Mouse (Mus musculus) neural tube, embryonic 12.5 days (tissue): Measurements from ENCODE around the gene Chic2. TPM values are rescaled to one million over a fixed set of nuclear protein-coding genes. Genes with fewer than 3 reads are reported as not detected.

ENCODE experiments used
- ATAC-seq: fragments of 200-750 bp; cut with Nextera tagmentation; 2 replicates; pipeline ENCODE4 v1.8.0; 2017; ENCODE audit warnings: low read depth, mild to moderate bottlenecking, moderate TSS enrichment, moderate library complexity; ENCODE audit not compliant: low FRiP score
- H3K27ac ChIP-seq: fragments of 300-500 bp; sonication (generic); 2 replicates; pipeline ENCODE4 v1.5.1; 2016
- H3K27me3 ChIP-seq: fragments of 300-500 bp; sonication (generic); replicated peaks from 2 replicates; pipeline ENCODE4 v1.6.1; 2016; ENCODE audit warnings: mild to moderate bottlenecking
- H3K36me3 ChIP-seq: fragments of 300-500 bp; sonication (generic); 2 replicates; pipeline ENCODE4 v1.6.1; 2016; ENCODE audit warnings: mild to moderate bottlenecking
- H3K4me1 ChIP-seq: fragments of 300-500 bp; sonication (generic); 2 replicates; pipeline ENCODE4 v1.6.1; 2016
- H3K4me2 ChIP-seq: fragments of 300-500 bp; sonication (generic); replicated peaks from 2 replicates; pipeline ENCODE4 v1.6.1; 2016; ENCODE audit warnings: mild to moderate bottlenecking
- H3K4me3 ChIP-seq: fragments of 300-500 bp; sonication (generic); 2 replicates; pipeline ENCODE4 v1.5.1; 2016
- H3K9ac ChIP-seq: fragments of 300-500 bp; sonication (generic); 2 replicates; pipeline ENCODE4 v1.6.1; 2016; ENCODE audit warnings: mild to moderate bottlenecking
- H3K9me3 ChIP-seq: fragments of 300-500 bp; sonication (generic); 2 replicates; pipeline ENCODE4 v1.6.1; 2016; ENCODE audit warnings: mild to moderate bottlenecking
- WGBS: fragments of 180-500 bp; shearing (Covaris S2); methylation state at CpG from one replicate; pipeline ENCODE4 v1.1.7; 2016; 5-methylcytosine and 5-hydroxymethylcytosine counted together
- polyA plus RNA-seq: library from polyadenylated mRNA; unstranded; fragments of >200 nt; fragmentation: Nextera tagmentation; extraction: Ambion mirVana; gene quantifications from 2 replicates; pipeline ENCODE4 v1.2.1, GENCODE M21; 2016

The Chic2 gene
- polyA plus RNA-seq, 1 experiment from 2014 or later = 53.6 TPM

DNA sequence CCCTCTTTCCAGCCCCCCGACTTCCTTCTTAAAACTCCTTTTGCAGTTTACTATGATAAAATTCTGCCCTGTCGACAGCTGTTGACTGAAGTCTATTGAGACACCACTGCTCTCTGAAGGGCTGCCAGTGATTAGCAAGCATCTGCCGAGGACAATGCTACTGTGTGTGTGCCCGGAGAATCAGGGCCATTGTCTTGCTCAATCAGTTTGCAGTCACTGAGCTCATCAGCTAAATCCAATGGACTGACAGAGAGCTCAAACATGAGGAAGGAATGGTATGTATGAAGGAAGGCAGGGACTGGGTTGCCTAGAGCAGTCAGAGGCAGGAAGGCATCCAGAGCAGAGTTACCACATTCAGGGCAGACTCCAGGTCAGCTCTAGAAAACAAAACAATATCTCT is 18.6 kb upstream of the Chic2 start:
- no peak for ATAC-seq
- Histone ChIP-seq H3K27me3 (peaks cover 24% of the 10 kb centered on the region), H3K9ac (no peak overlapping the region), H3K27ac (no peak overlapping the region), H3K4me1 (peaks cover 10% of the 10 kb centered on the region), H3K4me3 (no peak overlapping the region), H3K4me2 (no peak overlapping the region), H3K36me3 (no peaks in the 10 kb centered on the region), H3K9me3 (no peaks in the 10 kb centered on the region)
- WGBS = 34% methylated on average over 4 of the region's 4 CpGs

- Histone ChIP-seq H3K36me3 (no peaks in the 10 kb centered on the region), H3K9ac (no peak overlapping the region), H3K4me2 (no peak overlapping the region), H3K4me1 (no peaks in the 10 kb centered on the region), H3K27me3 (no peaks in the 10 kb centered on the region), H3K9me3 (no peaks in the 10 kb centered on the region), H3K27ac (no peak overlapping the region), H3K4me3 (no peak overlapping the region)
- ATAC-seq = no peak
- WGBS = 84% methylated on average over 4 of the region's 4 CpGs
These were observed 6.5 kb upstream of the Chic2 start for GRCm38 (mm10) chr5:75051109-75051508.

- WGBS = 52% methylated on average over 15 of the region's 15 CpGs
- no peak overlapping the region for H3K9ac ChIP-seq
- no peaks in the 10 kb centered on the region for H3K27me3 ChIP-seq
- H3K4me1 ChIP-seq = peaks cover 12% of the 10 kb centered on the region
- no peak for ATAC-seq
- H3K36me3 ChIP-seq = no peaks in the 10 kb centered on the region
- H3K9me3 ChIP-seq = no peaks in the 10 kb centered on the region
- no peak overlapping the region for H3K27ac ChIP-seq
- no peak overlapping the region for H3K4me2 ChIP-seq
- H3K4me3 ChIP-seq = no peak overlapping the region
These were observed 2.2 kb upstream of the Chic2 start for GRCm38 (mm10) chr5:75046681-75047321.

GRCm38 (mm10) chr5:75045371-75045770 is 797 bp upstream of the Chic2 start:
- ATAC-seq = no peak
- no peak overlapping the region for H3K9ac ChIP-seq
- peaks cover 4% of the 10 kb centered on the region; the same call in 1 of the 2 replicates for H3K36me3 ChIP-seq
- no peak overlapping the region for H3K27ac ChIP-seq
- no peak overlapping the region for H3K4me3 ChIP-seq
- no peaks in the 10 kb centered on the region for H3K9me3 ChIP-seq
- peaks cover 12% of the 10 kb centered on the region for H3K4me1 ChIP-seq
- no peaks in the 10 kb centered on the region for H3K27me3 ChIP-seq
- H3K4me2 ChIP-seq = no peak overlapping the region
- whole genome bisulfite sequencing = 90% methylated on average over 7 of the region's 7 CpGs

GRCm38 (mm10) chr5:75043621-75044301 is 813 bp downstream of the Chic2 start:
- Histone ChIP-seq H3K36me3 (peaks cover 4% of the 10 kb centered on the region; the same call in 1 of the 2 replicates), H3K4me1 (peaks cover 12% of the 10 kb centered on the region), H3K4me2 (peak overlapping the region; percentile 88), H3K27ac (peak overlapping the region; percentile 85), H3K27me3 (no peaks in the 10 kb centered on the region), H3K4me3 (peak overlapping the region; percentile 95), H3K9ac (peak overlapping the region; percentile 97), H3K9me3 (no peaks in the 10 kb centered on the region)
- ATAC-seq = peak; percentile 89
- under 1% methylated on average over 36 of the region's 36 CpGs for WGBS

- Histone ChIP-seq H3K4me1 (peaks cover 12% of the 10 kb centered on the region), H3K4me2 (peak overlapping the region; percentile 88), H3K27me3 (no peaks in the 10 kb centered on the region), H3K9ac (peak overlapping the region; percentile 97), H3K4me3 (peak overlapping the region; percentile 95), H3K9me3 (no peaks in the 10 kb centered on the region), H3K36me3 (peaks cover 4% of the 10 kb centered on the region; the same call in 1 of the 2 replicates), H3K27ac (no peak overlapping the region)
- ATAC-seq = no peak
- WGBS = 60% methylated on average over 9 of the region's 9 CpGs
These were observed 1.5 kb downstream of the Chic2 start for GRCm38 (mm10) chr5:75043011-75043445.

DNA sequence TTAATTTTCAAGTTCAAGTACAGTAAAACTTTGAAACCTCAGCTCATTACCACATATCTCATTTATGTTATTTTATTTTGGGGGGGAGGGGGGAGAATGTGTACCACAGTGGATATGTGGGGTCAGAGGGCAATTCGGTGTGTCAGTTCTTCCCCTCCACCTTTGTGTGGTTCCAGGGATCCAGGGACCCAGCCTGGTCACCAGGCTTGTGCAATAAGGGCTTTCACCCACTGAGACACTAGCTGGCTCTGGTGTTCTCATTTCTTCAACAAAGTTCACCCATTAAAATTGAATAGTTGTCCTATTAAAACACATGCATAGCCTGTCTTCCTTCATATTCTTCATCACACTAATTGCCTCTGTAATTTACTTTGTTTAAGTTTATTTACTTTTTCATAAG is 5.3 kb downstream of the Chic2 start:
- no peaks in the 10 kb centered on the region for H3K9me3 ChIP-seq
- no peak for ATAC-seq

DNA sequence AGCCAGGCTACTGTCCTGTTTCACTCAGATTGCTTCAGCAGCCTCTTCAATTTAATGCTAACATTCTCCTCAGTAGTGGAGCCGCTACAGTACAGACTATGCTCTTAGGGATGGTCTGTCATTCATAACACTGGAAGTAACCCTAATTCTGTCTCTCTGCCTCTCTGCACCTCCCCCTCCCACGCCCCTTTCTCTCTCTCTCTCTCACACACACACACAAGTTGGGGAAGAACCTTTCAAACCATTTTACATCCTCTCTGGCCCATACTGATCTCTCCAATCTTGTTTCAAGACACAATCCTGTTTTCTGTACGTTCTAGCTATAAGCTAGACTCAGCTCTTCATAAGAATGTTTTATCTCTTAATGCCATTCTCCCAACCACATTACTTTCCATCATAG is 9.1 kb downstream of the Chic2 start:
- WGBS = 93% methylated on average over 3 of the region's 3 CpGs
- Histone ChIP-seq H3K27me3 (no peaks in the 10 kb centered on the region), H3K27ac (no peak overlapping the region), H3K4me2 (no peak overlapping the region), H3K9me3 (no peaks in the 10 kb centered on the region), H3K36me3 (no peaks in the 10 kb centered on the region), H3K9ac (no peak overlapping the region), H3K4me3 (no peak overlapping the region), H3K4me1 (no peaks in the 10 kb centered on the region)
- ATAC-seq = no peak

More for the DNA sequence above, 5.3 kb downstream of the Chic2 start:
- H3K4me3 ChIP-seq = no peak overlapping the region
- 92% methylated on average over 1 of the region's 1 CpGs for WGBS
- H3K36me3 ChIP-seq = peaks cover 4% of the 10 kb centered on the region; the same call in 1 of the 2 replicates
- H3K27me3 ChIP-seq = no peaks in the 10 kb centered on the region
- peaks cover 12% of the 10 kb centered on the region for H3K4me1 ChIP-seq
- no peak overlapping the region for H3K4me2 ChIP-seq
- H3K9ac ChIP-seq = no peak overlapping the region
- H3K27ac ChIP-seq = no peak overlapping the region

DNA sequence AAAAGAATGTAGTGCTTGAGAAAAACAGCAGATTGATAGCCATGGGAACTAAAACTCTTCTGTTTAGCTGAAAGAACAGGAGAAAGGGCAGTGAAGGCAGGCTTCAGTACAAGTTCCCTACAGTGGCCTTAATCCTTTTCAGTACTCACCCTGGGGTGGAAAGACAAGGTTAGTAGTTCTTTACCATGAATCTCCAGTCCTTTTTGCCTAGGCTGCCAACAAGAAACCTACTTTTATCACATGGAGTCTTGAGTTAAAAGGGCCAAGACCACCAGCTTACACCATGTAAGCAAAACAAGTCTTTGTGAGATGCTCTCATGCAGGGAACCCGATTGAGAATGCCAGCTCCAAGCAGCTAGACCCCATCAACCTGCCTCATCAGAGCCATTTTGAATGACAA is 29.8 kb downstream of the Chic2 start:
- WGBS = 27% methylated on average over 1 of the region's 1 CpGs
- peaks cover 10% of the 10 kb centered on the region for H3K4me1 ChIP-seq
- no peaks in the 10 kb centered on the region for H3K9me3 ChIP-seq
- H3K27ac ChIP-seq = no peak overlapping the region
- H3K9ac ChIP-seq = no peak overlapping the region
- no peak overlapping the region for H3K4me3 ChIP-seq
- no peaks in the 10 kb centered on the region for H3K27me3 ChIP-seq
- ATAC-seq = no peak
- no peaks in the 10 kb centered on the region for H3K36me3 ChIP-seq
- no peak overlapping the region for H3K4me2 ChIP-seq

DNA sequence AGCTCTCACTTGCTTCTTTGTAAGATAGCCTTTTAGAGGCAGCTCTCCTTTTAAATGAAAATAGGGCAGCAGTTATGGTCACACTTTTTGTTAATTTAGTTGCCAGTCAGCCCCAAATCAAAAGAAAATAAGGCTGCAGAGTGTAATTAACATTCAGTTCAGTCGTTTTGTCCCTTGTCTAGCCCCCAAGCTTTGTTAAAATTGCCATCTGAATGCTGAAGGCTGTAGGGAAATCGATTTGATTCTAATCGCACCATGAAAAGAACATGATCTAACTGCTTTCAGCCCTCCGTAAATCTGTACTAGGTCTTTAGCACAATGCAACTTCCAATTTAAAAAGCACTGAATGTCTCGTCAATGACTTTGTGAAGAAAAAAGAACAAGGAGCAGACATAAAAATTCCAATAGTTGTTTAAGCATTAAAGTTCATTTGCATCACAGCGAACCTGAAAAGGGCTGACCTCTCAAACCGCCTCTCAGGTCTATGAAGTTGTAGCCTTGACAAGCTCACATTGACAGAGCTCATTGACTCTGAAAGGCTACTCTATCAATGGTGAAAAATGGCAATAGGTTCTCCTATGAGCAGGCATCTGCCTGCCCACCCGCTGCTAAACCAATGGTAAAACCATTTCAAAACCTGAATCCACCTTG is 31.7 kb downstream of the Chic2 start:
- H3K4me1 ChIP-seq = peaks cover 10% of the 10 kb centered on the region
- peak overlapping the region; percentile 30 for H3K4me2 ChIP-seq
- WGBS = 15% methylated on average over 8 of the region's 8 CpGs
- ATAC-seq = peak; percentile 73
- H3K36me3 ChIP-seq = peaks cover 5% of the 10 kb centered on the region
- no peak overlapping the region for H3K4me3 ChIP-seq
- peaks cover 5% of the 10 kb centered on the region; the same call in 1 of the 2 replicates for H3K9me3 ChIP-seq
- H3K27me3 ChIP-seq = peaks cover 4% of the 10 kb centered on the region; the same call in 1 of the 2 replicates
- no peak overlapping the region for H3K9ac ChIP-seq
- no peak overlapping the region for H3K27ac ChIP-seq

GRCm38 (mm10) chr5:75011985-75012738 is 32.4 kb downstream of the Chic2 start:
- WGBS = 24% methylated on average over 4 of the region's 4 CpGs
- Histone ChIP-seq H3K4me1 (peaks cover 10% of the 10 kb centered on the region), H3K9me3 (peaks cover 6% of the 10 kb centered on the region; the same call in 1 of the 2 replicates), H3K4me2 (peak overlapping the region; percentile 27; the same call in 1 of the 2 replicates), H3K27me3 (peaks cover 10% of the 10 kb centered on the region; the same call in 1 of the 2 replicates), H3K9ac (no peak overlapping the region), H3K36me3 (peaks cover 10% of the 10 kb centered on the region), H3K4me3 (no peak overlapping the region), H3K27ac (no peak overlapping the region)
- ATAC-seq = peak; percentile 79

DNA sequence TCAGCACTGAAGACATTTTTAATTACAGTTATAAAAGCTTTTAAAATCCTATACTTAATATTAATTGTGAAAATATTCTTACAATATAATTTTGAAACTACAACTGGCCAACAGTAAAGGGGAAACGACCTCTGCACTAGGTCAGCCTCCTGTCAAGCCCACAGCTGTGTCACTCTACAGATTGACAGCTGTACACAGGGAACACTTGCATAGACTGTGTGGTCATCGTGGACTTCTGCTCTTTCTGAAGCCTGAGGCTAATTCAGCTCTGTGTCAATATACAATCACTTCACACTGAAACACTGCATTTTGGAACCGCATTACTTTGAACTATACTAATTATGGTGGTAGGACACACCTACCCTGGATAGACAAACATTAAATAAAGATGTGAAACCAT is 39.8 kb downstream of the Chic2 start:
- Histone ChIP-seq H3K27me3 (peaks cover 21% of the 10 kb centered on the region), H3K9ac (no peak overlapping the region), H3K4me2 (no peak overlapping the region), H3K4me1 (no peaks in the 10 kb centered on the region), H3K4me3 (no peak overlapping the region), H3K27ac (no peak overlapping the region), H3K9me3 (peaks cover 6% of the 10 kb centered on the region; the same call in 1 of the 2 replicates), H3K36me3 (peaks cover 10% of the 10 kb centered on the region)
- WGBS = 80% methylated on average over 3 of the region's 3 CpGs
- no peak for ATAC-seq
